Mouse (Mus musculus): ENCODE measurements around the gene Tmem202. TPM values are rescaled to one million over a fixed set of nuclear protein-coding genes. Genes with fewer than 3 reads are reported as not detected.

The Tmem202 gene
- total RNA-seq, 2 experiments from 2014 or later, result 3.9 to 4.4 TPM

DNA sequence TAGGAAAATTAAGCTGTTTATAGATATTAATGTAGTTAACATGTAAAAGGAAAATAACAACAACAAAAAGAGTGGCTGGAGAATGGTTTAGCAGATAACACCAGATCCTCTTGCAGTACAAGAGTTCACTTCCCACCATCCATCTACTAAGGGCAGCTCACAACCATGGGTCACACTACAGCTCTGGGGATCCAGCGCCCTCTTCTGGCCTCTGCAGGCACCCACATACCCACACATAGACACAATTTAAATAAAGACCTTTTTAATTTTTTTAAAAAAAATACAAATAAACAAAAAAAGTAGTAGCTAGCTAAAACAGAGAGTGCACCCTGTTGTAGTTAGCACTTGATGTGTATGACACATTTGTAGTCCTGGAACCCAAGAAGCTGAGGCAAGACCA lies 57.2 kb downstream of the Tmem202 start:
- intact Hi-C loops (cut with DNase I), result loop anchor here (10.0 kb wide), 1 partner anchor 128 kb away; the partner anchor contains the start of gene Bbs4
- DNase-seq (ENCODE audit: low spot score in 2 of 2), result peak in 1 of 2 experiments; percentile 15

DNA sequence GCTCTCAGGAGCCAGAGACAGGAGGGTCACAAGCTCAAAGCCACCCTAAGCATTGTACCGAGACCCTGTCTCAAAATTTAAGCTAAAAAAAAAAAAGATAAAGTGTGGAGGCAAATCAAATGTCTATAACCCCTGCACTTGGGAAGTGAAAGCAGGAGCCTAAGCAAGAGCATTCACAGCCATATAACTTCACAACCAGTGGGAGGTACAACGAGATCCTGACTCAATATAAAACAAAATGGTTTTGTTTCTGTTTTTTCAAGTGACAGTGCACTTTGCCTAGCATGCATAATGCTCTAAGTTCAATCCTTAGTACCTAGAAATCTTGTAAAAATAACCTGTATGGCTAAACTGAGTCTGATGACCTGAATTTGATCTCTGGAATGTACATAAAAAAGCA lies 63.0 kb downstream of the Tmem202 start:
- intact Hi-C loops (cut with DNase I), result no loop called here
- no peak for DNase-seq (ENCODE audit: low spot score in 2 of 2)

DNA sequence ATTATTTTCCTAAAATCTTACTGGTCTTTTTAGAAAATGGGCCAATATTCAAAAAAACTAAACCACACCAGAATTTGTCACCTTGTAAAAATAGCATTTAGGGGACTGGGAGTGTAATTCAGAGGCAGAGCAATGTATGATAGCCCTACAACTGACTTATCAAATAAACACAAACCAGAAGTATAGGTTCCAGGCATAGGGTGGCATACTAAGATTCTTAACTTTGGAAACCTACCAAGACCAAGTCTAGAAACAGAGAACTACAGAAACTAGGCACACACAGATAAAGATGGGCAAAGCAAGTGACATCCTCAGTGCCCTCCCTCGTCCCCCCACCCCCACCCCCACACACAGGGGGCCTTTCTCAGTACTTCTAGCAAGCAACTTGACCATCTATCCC lies 64.8 kb downstream of the Tmem202 start:
- intact Hi-C loops (cut with DNase I), result no loop called here
- DNase-seq (ENCODE audit: low spot score in 2 of 2), result no peak

DNA sequence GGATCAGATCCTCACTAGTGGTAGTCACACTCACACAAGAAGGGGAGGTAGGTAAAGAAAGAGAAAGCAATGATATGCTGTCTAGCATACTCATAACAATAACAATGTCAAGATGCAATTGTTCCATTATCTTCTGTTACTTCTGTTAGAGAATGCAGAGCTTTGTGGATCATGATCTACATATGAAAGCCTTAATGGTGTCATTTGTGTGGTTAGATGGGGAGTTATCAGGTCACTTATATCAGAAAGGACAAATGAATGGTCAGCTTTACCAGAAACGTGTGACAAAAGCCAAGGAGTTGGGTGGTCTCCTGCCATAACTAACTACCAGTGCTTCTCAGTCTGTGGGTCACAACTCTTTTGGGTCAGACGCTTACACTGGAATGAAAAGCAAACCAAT lies 66.5 kb downstream of the Tmem202 start:
- intact Hi-C loops (cut with DNase I), result no loop called here
- DNase-seq (ENCODE audit: low spot score in 2 of 2), result no peak

DNA sequence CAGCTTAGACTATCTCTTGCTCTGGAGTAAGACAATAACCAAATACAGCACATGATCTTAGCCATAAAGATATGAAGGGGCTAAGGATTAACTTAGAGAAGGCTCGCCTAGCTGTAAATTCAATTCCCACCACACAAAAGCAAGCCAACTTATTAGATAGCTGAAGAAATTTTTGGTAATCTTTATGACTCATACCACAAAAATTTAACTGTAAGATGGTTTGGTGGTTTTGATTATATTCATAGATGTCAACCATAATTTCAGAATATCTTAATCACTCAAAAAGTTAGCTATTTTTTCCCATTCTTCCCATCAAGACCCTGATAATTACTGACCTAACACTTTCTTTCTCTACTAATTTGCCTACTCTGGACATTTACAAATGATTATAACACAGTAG lies 70.2 kb downstream of the Tmem202 start:
- DNase-seq (ENCODE audit: low spot score in 2 of 2), result no peak
- intact Hi-C loops (cut with DNase I), result no loop called here

Other genes starting within 250 kb of the Tmem202 start
- gene Adpgk, start 248.3 kb downstream of the Tmem202 start, total RNA-seq (2021), result 10 to 100 TPM; 14.9 to 17.2 TPM
- 10 to 100 TPM; 41.1 to 42.3 TPM for gene Bbs4, start 186.3 kb downstream of the Tmem202 start, total RNA-seq (2021)
- 100 to 1,000 TPM; 113 to 119 TPM for gene Arih1, start 53.2 kb downstream of the Tmem202 start, total RNA-seq (2021)
- 10 to 100 TPM; 49.4 to 49.5 TPM for gene Hexa, start 307 bp downstream of the Tmem202 start, total RNA-seq (2021)
- 10 to 100 TPM; 25.0 to 29.1 TPM for gene Celf6, start 38.1 kb upstream of the Tmem202 start, total RNA-seq (2021)
- gene Parp6, start 77.4 kb upstream of the Tmem202 start, total RNA-seq (2021), result 100 to 1,000 TPM; 173 TPM
- gene Pkm, start 116.5 kb upstream of the Tmem202 start, total RNA-seq (2021), result 1,000 to 10,000 TPM; 1,173 to 1,205 TPM
- gene Gramd2, start 140.3 kb upstream of the Tmem202 start, total RNA-seq (2021), result 10 to 100 TPM in 1 of 2 experiments, 1 to 10 TPM in 1; 9.9 to 10.7 TPM
- 1 to 10 TPM; 8.8 to 8.9 TPM for gene Senp8, start 210.9 kb upstream of the Tmem202 start, total RNA-seq (2021)
- 10 to 100 TPM; 71.6 to 73.8 TPM for gene Myo9a, start 211.0 kb upstream of the Tmem202 start, total RNA-seq (2021)